Mouse (Mus musculus) brain, embryonic 14.5 days (tissue): Measurements from ENCODE around the gene Cenpm.

ENCODE experiments used
- CTCF ChIP-seq: fragments of 200-500 bp; IDR thresholded peaks from 2 replicates; pipeline ENCODE4 v1.5.1; 2012; ENCODE audit warnings: inconsistent platforms, mild to moderate bottlenecking, moderate library complexity, borderline replicate concordance; ENCODE audit not compliant: insufficient read depth, insufficient read length; ENCODE audit errors: extremely low read depth
- POLR2A ChIP-seq: fragments of 200-500 bp; IDR thresholded peaks from 2 replicates; pipeline ENCODE4 v1.6.1; 2012; ENCODE audit warnings: mild to moderate bottlenecking, inconsistent platforms, borderline replicate concordance; ENCODE audit not compliant: poor library complexity, insufficient read depth, insufficient read length, severe bottlenecking; ENCODE audit errors: extremely low read depth

DNA sequence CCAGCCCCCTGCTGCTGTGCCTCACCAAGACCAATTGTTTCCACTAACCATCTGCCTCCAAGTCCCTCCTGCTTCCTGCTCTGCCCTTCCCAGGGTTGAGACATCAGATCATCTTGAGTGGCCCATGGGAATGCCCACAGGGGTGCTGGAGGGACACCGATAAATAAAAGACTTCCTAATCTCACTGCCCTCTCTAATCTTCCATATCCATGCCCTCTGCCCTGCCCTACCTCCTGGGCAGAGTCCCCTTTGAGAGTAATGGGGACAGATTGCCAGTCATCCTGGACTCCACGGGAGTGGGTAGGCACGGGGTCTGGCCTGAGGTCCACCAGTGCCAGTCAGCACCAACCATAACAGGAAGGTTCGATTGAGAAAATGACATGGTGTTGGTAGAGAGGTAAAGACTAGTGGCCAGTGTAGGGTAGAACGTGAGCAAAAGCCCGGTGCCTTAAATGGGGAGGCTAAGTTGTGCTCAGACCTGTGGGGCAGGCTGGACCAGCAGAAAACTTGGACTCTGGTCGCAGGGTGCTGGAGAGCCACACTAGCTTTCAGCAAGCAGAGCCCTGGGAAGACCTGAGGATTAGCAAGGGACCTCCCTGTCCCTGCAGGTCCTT, 19.8 kb downstream of the Cenpm start:
- TF ChIP-seq CTCF (no peak), POLR2A (no peak)
